In genomic region chr9:49081561-49081960, GRCm38 (mm10) we compare ENCODE assay signal across 9 mouse cellular contexts. TPM values are rescaled to one million over a fixed set of nuclear protein-coding genes. Genes with fewer than 3 reads are reported as not detected.
DNase-seq lines count a peak whose midpoint lies in the region; ATAC-seq and TF ChIP-seq lines count a peak whose summit lies in the region.
"Had no signal": no experiment of that assay in that cellular context is flagged by ENCODE, and none has a peak within 500 bp of the region (broad histone marks: within the 10 kb centered on the region; RNA-seq: fewer than 3 reads in every experiment).

No protein-coding gene starts in this region.

- TF ChIP-seq CTCF in testis, adult 2 months (IDR thresholded peaks at IDR 0.05; ENCODE audit: control insufficient read depth, insufficient read depth, insufficient replicate concordance, low read depth, low read length), result peak; percentile 61; the same call in 1 of the 2 replicates

- H3K4me1 ChIP-seq in forebrain, embryonic 11.5 days (replicated peaks; ENCODE audit: control insufficient read depth, insufficient read depth, low read length), result no peaks in the 10 kb centered on the region
- no peaks in the 10 kb centered on the region for H3K4me1 ChIP-seq in forebrain, embryonic 13.5 days
- no peaks in the 10 kb centered on the region for H3K4me1 ChIP-seq in midbrain, embryonic 11.5 days (ENCODE audit: control insufficient read depth, insufficient read depth, low read length)
- no peaks in the 10 kb centered on the region for H3K4me1 ChIP-seq in testis, adult 2 months (ENCODE audit: control insufficient read depth, insufficient read depth, low read length)

- ATAC-seq in forebrain, embryonic 11.5 days (replicated peaks; ENCODE audit: low FRiP score), result no peak
- no peak for ATAC-seq in forebrain, embryonic 13.5 days
- no peak for ATAC-seq in midbrain, embryonic 11.5 days (ENCODE audit: low FRiP score)

- 5% methylated on average over 4 of the region's 4 CpGs for WGBS in forebrain, embryonic 11.5 days
- 5% methylated on average over 4 of the region's 4 CpGs for whole genome bisulfite sequencing in forebrain, embryonic 13.5 days
- 7% methylated on average over 4 of the region's 4 CpGs for WGBS in midbrain, embryonic 11.5 days

- intact Hi-C loops in heart, postnatal 36 days (cut with DNase I), result loop anchor here (1.0 to 10.0 kb wide), 3 partner anchors 166 to 1353 kb away; no protein-coding TSS in a partner anchor

- H3K9ac ChIP-seq in forebrain, embryonic 11.5 days (ENCODE audit: low read length), result no peak overlapping the region
- H3K9ac ChIP-seq in forebrain, embryonic 13.5 days, result no peak overlapping the region
- no peak overlapping the region for H3K9ac ChIP-seq in midbrain, embryonic 11.5 days (ENCODE audit: low read length)
- H3K9ac ChIP-seq: midbrain, embryonic 12.5 days had no signal

- DNase-seq in forebrain, embryonic 11.5 days (ENCODE audit: low spot score), result peak; percentile 86
- peak; percentile 78 for DNase-seq in adrenal gland, postnatal 25 days
- DNase-seq in embryo, embryonic 9.5 days (ENCODE audit: extremely low spot score), result peak; percentile 74
- peak; percentile 69 to 77 for DNase-seq in heart, postnatal 36 days
- peak; percentile 61 for DNase-seq in left cerebral cortex, adult 11 months (ENCODE audit: low spot score)
- peak; percentile 94 for DNase-seq in midbrain, embryonic 11.5 days (ENCODE audit: low spot score, missing footprints)

- no peaks in the 10 kb centered on the region for H3K9me3 ChIP-seq in forebrain, embryonic 11.5 days (ENCODE audit: control insufficient read depth, low read length)
- no peaks in the 10 kb centered on the region for H3K9me3 ChIP-seq in forebrain, embryonic 13.5 days (replicated peaks)
- H3K9me3 ChIP-seq in midbrain, embryonic 11.5 days (ENCODE audit: control insufficient read depth, low read length), result no peaks in the 10 kb centered on the region
- H3K9me3 ChIP-seq: midbrain, embryonic 12.5 days had no signal

- no peak overlapping the region for H3K27ac ChIP-seq in forebrain, embryonic 11.5 days (ENCODE audit: low read depth, low read length)
- H3K27ac ChIP-seq in forebrain, embryonic 13.5 days, result no peak overlapping the region
- H3K27ac ChIP-seq in midbrain, embryonic 11.5 days (ENCODE audit: low read depth, low read length), result no peak overlapping the region
- peak overlapping the region; percentile 49; the same call in 1 of the 2 replicates for H3K27ac ChIP-seq in testis, adult 2 months (ENCODE audit: control insufficient read depth, insufficient read depth, low read depth, low read length)
- H3K27ac ChIP-seq: midbrain, embryonic 12.5 days had no signal

- no peaks in the 10 kb centered on the region for H3K27me3 ChIP-seq in forebrain, embryonic 11.5 days (ENCODE audit: control insufficient read depth, insufficient read depth, low read length)
- no peaks in the 10 kb centered on the region for H3K27me3 ChIP-seq in forebrain, embryonic 13.5 days
- H3K27me3 ChIP-seq in midbrain, embryonic 11.5 days (ENCODE audit: control insufficient read depth, insufficient read depth, low read length), result no peaks in the 10 kb centered on the region
- no peaks in the 10 kb centered on the region for H3K27me3 ChIP-seq in testis, adult 2 months (ENCODE audit: control insufficient read depth, insufficient read depth, low read length)
- H3K27me3 ChIP-seq: midbrain, embryonic 12.5 days had no signal

- H3K4me2 ChIP-seq in forebrain, embryonic 11.5 days (ENCODE audit: low read depth, low read length, severe bottlenecking), result no peak overlapping the region
- no peak overlapping the region for H3K4me2 ChIP-seq in forebrain, embryonic 13.5 days
- no peak overlapping the region for H3K4me2 ChIP-seq in midbrain, embryonic 11.5 days
- H3K4me2 ChIP-seq: midbrain, embryonic 12.5 days had no signal

- TF ChIP-seq POLR2A in testis, adult 2 months (IDR thresholded peaks at IDR 0.05; ENCODE audit: control insufficient read depth, low read depth, low read length), result no peak

- H3K36me3 ChIP-seq in forebrain, embryonic 11.5 days (ENCODE audit: control insufficient read depth, insufficient read depth, low read length), result peaks cover 3% of the 10 kb centered on the region; the same call in 1 of the 2 replicates
- H3K36me3 ChIP-seq in forebrain, embryonic 13.5 days (ENCODE audit: poor library complexity, severe bottlenecking), result peaks cover 40% of the 10 kb centered on the region
- peaks cover 10% of the 10 kb centered on the region; the same call in 1 of the 2 replicates for H3K36me3 ChIP-seq in midbrain, embryonic 11.5 days (ENCODE audit: control insufficient read depth, insufficient read depth, low read length)
- peaks cover 4% of the 10 kb centered on the region for H3K36me3 ChIP-seq in testis, adult 2 months (ENCODE audit: control insufficient read depth, insufficient read depth, low read length)

- no peak overlapping the region for H3K4me3 ChIP-seq in forebrain, embryonic 11.5 days (ENCODE audit: low read depth, low read length)
- H3K4me3 ChIP-seq in forebrain, embryonic 13.5 days, result no peak overlapping the region
- no peak overlapping the region for H3K4me3 ChIP-seq in midbrain, embryonic 11.5 days (ENCODE audit: low read depth, low read length)
- H3K4me3 ChIP-seq in testis, adult 2 months (ENCODE audit: control insufficient read depth, low read depth, low read length), result no peak overlapping the region
- H3K4me3 ChIP-seq: midbrain, embryonic 12.5 days had no signal

RNA-seq across cellular contexts. Expression of gene Tmprss5, which starts 0.5 kb away (rescaled TPM):
- polyA plus RNA-seq in forebrain, embryonic 11.5 days (2014; fragmentation: Nextera tagmentation; extraction: Ambion mirVana), result 1.0 TPM in 2 replicates
- 0.93 and 1.9 TPM in 2 replicates for polyA plus RNA-seq in forebrain, embryonic 13.5 days (2015; fragmentation: Nextera tagmentation; extraction: Ambion mirVana)
- total RNA-seq in adrenal gland, postnatal 25 days (2021), result 0.94 TPM in 1 of 2 replicates, not detected in the other
- under 1 TPM in 1 of 2 experiments, not detected in 1; 0.28 TPM for total RNA-seq in heart, postnatal 36 days (2021)
- 0.79 and 0.83 TPM in 2 replicates for polyA plus RNA-seq in midbrain, embryonic 11.5 days (2014; fragmentation: Nextera tagmentation; extraction: Ambion mirVana)
- polyA plus RNA-seq in testis, adult 2 months (2012; rRNA removed), result 1.7 and 2.1 TPM in 2 replicates

RNA-seq across cellular contexts. Expression of gene Zw10, which starts 26.1 kb away (rescaled TPM):
- 59.5 and 60.3 TPM in 2 replicates for polyA plus RNA-seq in forebrain, embryonic 11.5 days (2014; fragmentation: Nextera tagmentation; extraction: Ambion mirVana)
- 40.2 and 44.7 TPM in 2 replicates for polyA plus RNA-seq in forebrain, embryonic 13.5 days (2015; fragmentation: Nextera tagmentation; extraction: Ambion mirVana)
- 18.9 TPM in 2 replicates for total RNA-seq in adrenal gland, postnatal 25 days (2021)
- total RNA-seq in heart, postnatal 36 days (2021), result 10 to 100 TPM; 10.4 to 11.8 TPM
- 56.1 and 62.7 TPM in 2 replicates for polyA plus RNA-seq in midbrain, embryonic 11.5 days (2014; fragmentation: Nextera tagmentation; extraction: Ambion mirVana)
- polyA plus RNA-seq in testis, adult 2 months (2012; rRNA removed), result 16.2 and 18.6 TPM in 2 replicates
